Mouse (Mus musculus) stomach, embryonic 15.5 days (tissue): ENCODE measurements around the gene Ndufb7. TPM values are rescaled to one million over a fixed set of nuclear protein-coding genes. Genes with fewer than 3 reads are reported as not detected.
"Not testable (repeated sequence)": the region's sequence is repeated elsewhere in the genome, so short reads cannot be mapped to it uniquely, and the experiment has no call there.

Source experiments
- ATAC-seq: fragments of 200-750 bp; cut with Nextera tagmentation; 2 replicates; pipeline ENCODE4 v1.8.0; 2017; ENCODE audit warnings: low read depth, moderate number of reproducible peaks, moderate TSS enrichment; ENCODE audit not compliant: insufficient read depth, low FRiP score
- H3K27ac ChIP-seq: fragments of 300-500 bp; sonication (generic); 2 replicates; pipeline ENCODE4 v1.5.1; 2015; ENCODE audit warnings: mild to moderate bottlenecking, inconsistent platforms
- H3K27me3 ChIP-seq: fragments of 300-500 bp; sonication (generic); replicated peaks from 2 replicates; pipeline ENCODE4 v1.6.1; 2015; ENCODE audit warnings: inconsistent platforms
- H3K36me3 ChIP-seq: fragments of 300-500 bp; sonication (generic); 2 replicates; pipeline ENCODE4 v1.6.1; 2015; ENCODE audit warnings: inconsistent platforms
- H3K4me1 ChIP-seq: fragments of 300-500 bp; sonication (generic); 2 replicates; pipeline ENCODE4 v1.6.1; 2015; ENCODE audit warnings: inconsistent platforms
- H3K4me2 ChIP-seq: fragments of 300-500 bp; sonication (generic); 2 replicates; pipeline ENCODE4 v1.6.1; 2015; ENCODE audit warnings: mild to moderate bottlenecking, inconsistent platforms
- H3K4me3 ChIP-seq: fragments of 300-500 bp; sonication (generic); replicated peaks from 2 replicates; pipeline ENCODE4 v1.5.1; 2015; ENCODE audit warnings: inconsistent platforms
- H3K9ac ChIP-seq: fragments of 300-500 bp; sonication (generic); 2 replicates; pipeline ENCODE4 v1.6.1; 2015; ENCODE audit warnings: inconsistent platforms
- H3K9me3 ChIP-seq: fragments of 300-500 bp; sonication (generic); 2 replicates; pipeline ENCODE4 v1.6.1; 2016; ENCODE audit warnings: inconsistent platforms
- WGBS: fragments of 180-500 bp; shearing (Covaris S2); methylation state at CpG from one replicate; pipeline ENCODE4 v1.1.7; 2015; 5-methylcytosine and 5-hydroxymethylcytosine counted together
- polyA plus RNA-seq: library from polyadenylated mRNA; unstranded; fragments of >200 nt; fragmentation: Nextera tagmentation; extraction: Ambion mirVana; gene quantifications from 2 replicates; pipeline ENCODE4 v1.2.1, GENCODE M21; 2015

Ndufb7 gene
- polyA plus RNA-seq, 1 experiment from 2014 or later, result 333 TPM

DNA sequence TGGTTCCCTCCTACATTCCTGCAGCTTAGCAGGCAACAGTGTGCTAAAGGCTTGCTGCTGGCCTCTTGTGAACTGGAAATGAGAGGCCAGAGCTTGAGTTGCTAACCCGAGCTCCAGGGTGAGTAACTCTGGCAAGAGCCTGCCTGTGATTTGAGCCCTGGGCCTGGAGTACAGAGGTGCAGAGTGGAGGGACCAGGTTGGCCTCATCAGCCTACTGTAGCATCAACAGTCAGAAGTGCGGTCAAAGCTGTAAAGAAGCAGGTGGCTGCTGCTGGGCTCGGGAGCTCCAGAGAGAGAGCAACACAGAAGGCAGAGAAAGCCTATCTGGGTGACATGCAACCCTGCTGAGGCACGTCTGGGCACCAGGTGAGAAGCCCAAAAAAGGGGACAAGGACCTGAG lies 2.7 kb downstream of the Ndufb7 start:
- H3K9ac ChIP-seq, result no peak overlapping the region
- ATAC-seq, result no peak
- peaks cover 12% of the 10 kb centered on the region for H3K4me1 ChIP-seq
- no peaks in the 10 kb centered on the region for H3K27me3 ChIP-seq
- no peaks in the 10 kb centered on the region for H3K9me3 ChIP-seq
- no peak overlapping the region for H3K27ac ChIP-seq
- H3K4me3 ChIP-seq, result no peak overlapping the region
- peaks cover 31% of the 10 kb centered on the region for H3K36me3 ChIP-seq
- 75% methylated on average over 4 of the region's 4 CpGs for WGBS
- H3K4me2 ChIP-seq, result no peak overlapping the region

DNA sequence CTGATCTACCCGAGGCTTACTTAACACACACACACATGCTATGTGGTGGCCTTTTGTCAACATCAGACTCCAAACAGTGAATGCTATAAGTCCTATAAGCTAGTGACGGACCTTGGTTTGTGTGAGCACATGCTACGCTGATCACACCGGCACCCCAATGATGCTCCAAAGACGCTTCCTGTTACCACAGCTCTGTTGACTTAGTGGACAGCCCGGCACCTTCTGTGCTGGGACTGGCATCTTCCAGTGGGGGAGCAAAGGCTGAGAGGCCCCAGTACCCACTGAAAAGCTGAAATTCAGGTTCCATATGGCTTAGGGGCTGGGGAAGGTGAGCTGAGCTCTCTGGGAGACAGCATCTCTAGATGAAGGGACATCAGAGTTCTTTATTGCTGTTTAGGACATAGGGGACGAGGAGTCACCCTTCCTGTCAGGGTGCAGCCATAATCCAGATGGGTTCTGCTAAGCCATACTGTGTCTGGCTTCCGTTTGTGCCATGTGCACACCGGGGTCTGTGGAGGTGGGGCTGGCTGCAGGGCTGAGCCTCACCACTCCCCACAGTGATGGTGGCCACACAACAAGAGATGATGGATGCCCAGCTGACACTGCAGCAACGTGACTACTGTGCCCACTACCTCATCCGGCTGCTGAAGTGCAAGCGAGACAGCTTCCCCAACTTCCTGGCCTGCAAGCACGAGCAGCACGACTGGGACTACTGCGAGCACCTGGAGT lies 4.0 kb downstream of the Ndufb7 start:
- Histone ChIP-seq H3K27me3 (no peaks in the 10 kb centered on the region), H3K27ac (no peak overlapping the region), H3K9me3 (no peaks in the 10 kb centered on the region), H3K36me3 (peaks cover 31% of the 10 kb centered on the region), H3K4me3 (no peak overlapping the region), H3K4me1 (peaks cover 16% of the 10 kb centered on the region), H3K4me2 (no peak overlapping the region), H3K9ac (no peak overlapping the region)
- ATAC-seq, result no peak
- WGBS, result 80% methylated on average over 15 of the region's 15 CpGs

DNA sequence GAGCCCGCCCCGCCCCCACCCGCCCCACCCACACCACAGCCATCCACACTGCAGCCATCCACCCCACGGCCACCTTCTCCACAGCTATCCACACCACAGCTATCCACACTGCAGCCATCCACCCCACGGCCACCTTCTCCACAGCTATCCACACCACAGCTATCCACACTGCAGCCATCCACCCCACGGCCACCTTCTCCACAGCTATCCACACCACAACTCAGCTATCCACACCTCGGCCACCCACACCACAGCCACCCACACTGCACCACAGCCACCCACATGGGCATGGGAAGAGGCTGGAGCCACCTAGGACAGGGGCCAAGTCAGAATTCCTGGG lies 4.5 kb downstream of the Ndufb7 start:
- not testable (repeated sequence) for H3K27ac ChIP-seq

DNA sequence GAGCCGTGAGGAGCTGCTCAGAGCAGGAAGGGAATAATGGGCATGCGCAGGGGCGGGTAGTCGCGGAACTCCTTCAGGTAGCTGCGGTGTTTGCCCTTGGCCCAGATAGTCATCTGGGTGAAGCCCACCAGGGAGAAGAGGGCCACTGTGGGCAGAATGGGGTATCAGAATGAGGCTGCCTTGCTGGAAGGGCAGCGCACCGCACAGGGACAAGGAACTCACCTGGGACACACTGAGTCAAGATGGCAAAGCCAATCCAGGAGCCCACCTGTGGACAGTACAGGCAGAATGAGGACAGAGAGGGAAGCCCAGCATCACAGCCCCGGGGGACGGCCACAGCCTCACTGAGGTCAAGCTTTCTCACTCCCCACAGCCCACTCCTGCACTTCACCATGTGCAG lies 5.3 kb downstream of the Ndufb7 start:
- Histone ChIP-seq H3K9ac (no peak overlapping the region), H3K36me3 (peaks cover 31% of the 10 kb centered on the region), H3K4me2 (no peak overlapping the region), H3K4me3 (no peak overlapping the region), H3K27me3 (no peaks in the 10 kb centered on the region), H3K9me3 (no peaks in the 10 kb centered on the region), H3K4me1 (peaks cover 27% of the 10 kb centered on the region), H3K27ac (no peak overlapping the region)
- no peak for ATAC-seq
- 91% methylated on average over 10 of the region's 10 CpGs for WGBS

More for the DNA sequence above, 4.5 kb downstream of the Ndufb7 start:
- peaks cover 31% of the 10 kb centered on the region for H3K36me3 ChIP-seq
- not testable (repeated sequence) for H3K27me3 ChIP-seq, ATAC-seq, H3K9ac ChIP-seq, H3K4me2 ChIP-seq, H3K4me3 ChIP-seq, H3K9me3 ChIP-seq
- H3K4me1 ChIP-seq, result peaks cover 21% of the 10 kb centered on the region
- 88% methylated on average over 6 of the region's 7 CpGs for WGBS

DNA sequence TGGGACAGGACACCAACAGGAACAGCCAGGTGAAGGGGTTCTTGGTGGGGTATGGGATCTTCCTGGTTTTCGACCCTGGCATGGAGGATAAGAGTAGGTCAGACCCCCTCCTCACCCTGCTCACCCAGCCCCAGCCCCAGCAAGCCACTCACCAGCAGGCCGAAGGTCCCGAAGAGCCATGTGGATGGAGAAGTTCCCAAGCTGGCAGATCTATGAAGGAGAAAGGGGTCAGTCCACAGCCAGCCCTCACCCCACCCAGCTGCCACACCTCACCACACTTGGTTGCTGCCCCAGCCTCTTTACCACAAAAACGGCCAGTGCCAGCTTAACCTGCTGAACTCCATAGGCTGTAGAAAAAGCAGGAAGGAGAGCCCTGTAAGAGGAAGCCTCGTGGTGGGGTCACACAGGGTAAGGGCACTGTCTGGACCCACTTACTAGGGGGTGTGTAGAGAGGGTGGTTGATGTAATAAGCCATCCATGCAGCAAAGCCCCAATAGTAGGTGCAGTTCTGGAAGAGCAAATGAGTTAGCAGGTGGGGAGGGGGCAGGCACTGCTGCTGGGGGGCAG lies 5.9 kb downstream of the Ndufb7 start:
- WGBS, result 83% methylated on average over 5 of the region's 5 CpGs
- no peak overlapping the region for H3K4me3 ChIP-seq
- H3K9me3 ChIP-seq, result no peaks in the 10 kb centered on the region
- peaks cover 31% of the 10 kb centered on the region for H3K36me3 ChIP-seq
- H3K27ac ChIP-seq, result no peak overlapping the region
- no peak overlapping the region for H3K4me2 ChIP-seq
- no peak overlapping the region for H3K9ac ChIP-seq
- H3K27me3 ChIP-seq, result no peaks in the 10 kb centered on the region
- ATAC-seq, result no peak
- peaks cover 32% of the 10 kb centered on the region for H3K4me1 ChIP-seq

DNA sequence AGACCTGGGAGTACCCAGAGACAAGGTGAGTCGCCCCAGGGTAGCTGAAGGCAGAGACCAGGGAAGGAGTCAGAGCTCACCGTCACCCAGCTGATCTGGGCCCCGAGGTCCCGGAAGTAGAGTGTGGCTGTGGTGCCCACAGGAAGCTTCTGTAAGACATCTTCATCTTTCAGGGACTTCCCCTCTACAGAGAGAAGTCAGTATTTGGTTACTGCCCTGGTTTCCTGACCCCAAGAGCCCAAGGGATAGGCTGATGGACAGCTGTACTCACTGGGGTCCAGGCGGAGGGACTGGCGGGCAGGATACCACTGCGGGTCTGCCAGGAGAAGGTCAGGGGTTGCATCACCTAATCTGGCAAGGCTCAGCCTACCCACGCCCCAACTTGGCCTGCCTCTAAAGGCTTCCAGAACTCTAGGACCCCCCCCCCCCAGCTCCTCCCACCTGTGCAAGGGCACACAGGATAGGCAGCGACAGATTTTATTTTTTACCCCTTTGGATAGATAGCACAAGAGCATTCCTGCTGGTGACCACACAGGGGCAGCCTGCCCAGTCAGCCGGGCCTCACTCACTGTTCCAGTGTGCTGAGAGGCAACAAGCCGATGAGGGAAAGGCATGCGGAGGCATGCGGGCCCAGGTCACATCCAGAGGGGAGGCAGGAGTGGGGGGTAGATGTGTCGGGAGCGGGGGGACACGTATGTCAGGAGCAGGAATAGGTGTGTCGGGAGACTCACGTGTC lies 6.8 kb downstream of the Ndufb7 start:
- H3K9ac ChIP-seq, result no peak overlapping the region
- H3K36me3 ChIP-seq, result peaks cover 31% of the 10 kb centered on the region
- no peak overlapping the region for H3K4me2 ChIP-seq
- no peak overlapping the region for H3K4me3 ChIP-seq
- 77% methylated on average over 18 of the region's 18 CpGs for whole genome bisulfite sequencing
- no peak for ATAC-seq
- H3K9me3 ChIP-seq, result no peaks in the 10 kb centered on the region
- H3K4me1 ChIP-seq, result peaks cover 30% of the 10 kb centered on the region; the same call in 1 of the 2 replicates
- no peaks in the 10 kb centered on the region for H3K27me3 ChIP-seq
- H3K27ac ChIP-seq, result no peak overlapping the region

DNA sequence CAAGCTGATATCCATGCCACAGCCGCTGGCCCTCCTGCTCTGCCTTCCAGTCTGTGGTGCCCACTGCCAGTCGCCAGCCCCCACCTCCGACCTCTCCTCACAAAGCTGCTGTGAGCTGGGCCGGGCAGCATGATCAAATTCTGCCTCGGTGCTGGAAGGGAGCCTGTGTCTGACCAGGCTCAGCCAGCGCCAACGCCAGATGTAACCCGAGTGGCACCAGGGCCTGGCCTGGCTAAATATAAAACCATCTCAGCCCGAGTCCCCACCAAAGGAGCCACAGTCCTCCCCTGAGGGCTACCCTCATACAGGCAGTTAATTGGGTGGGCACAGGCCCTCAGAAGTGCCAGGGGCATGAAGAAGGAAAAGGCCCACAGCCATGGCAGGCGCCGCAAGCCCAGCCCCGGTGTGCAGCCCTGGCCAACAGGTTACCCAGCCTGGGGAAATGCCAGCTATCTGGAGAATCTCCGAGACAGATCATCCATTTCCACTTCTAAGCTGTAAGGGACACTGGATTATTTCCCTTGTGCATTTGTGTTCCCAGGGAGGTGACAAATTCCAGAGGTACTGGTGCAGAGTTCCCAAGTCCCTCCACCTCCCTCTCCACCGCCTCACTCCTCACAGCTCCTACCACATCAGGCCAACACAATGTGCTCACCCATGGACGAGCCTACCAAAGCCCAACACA lies 8.3 kb downstream of the Ndufb7 start:
- no peak overlapping the region for H3K27ac ChIP-seq
- peaks cover 31% of the 10 kb centered on the region for H3K36me3 ChIP-seq
- no peak overlapping the region for H3K4me2 ChIP-seq
- ATAC-seq, result no peak
- H3K4me3 ChIP-seq, result no peak overlapping the region
- 81% methylated on average over 15 of the region's 15 CpGs for WGBS
- no peak overlapping the region for H3K9ac ChIP-seq
- H3K27me3 ChIP-seq, result no peaks in the 10 kb centered on the region
- no peaks in the 10 kb centered on the region for H3K9me3 ChIP-seq
- H3K4me1 ChIP-seq, result peaks cover 38% of the 10 kb centered on the region

DNA sequence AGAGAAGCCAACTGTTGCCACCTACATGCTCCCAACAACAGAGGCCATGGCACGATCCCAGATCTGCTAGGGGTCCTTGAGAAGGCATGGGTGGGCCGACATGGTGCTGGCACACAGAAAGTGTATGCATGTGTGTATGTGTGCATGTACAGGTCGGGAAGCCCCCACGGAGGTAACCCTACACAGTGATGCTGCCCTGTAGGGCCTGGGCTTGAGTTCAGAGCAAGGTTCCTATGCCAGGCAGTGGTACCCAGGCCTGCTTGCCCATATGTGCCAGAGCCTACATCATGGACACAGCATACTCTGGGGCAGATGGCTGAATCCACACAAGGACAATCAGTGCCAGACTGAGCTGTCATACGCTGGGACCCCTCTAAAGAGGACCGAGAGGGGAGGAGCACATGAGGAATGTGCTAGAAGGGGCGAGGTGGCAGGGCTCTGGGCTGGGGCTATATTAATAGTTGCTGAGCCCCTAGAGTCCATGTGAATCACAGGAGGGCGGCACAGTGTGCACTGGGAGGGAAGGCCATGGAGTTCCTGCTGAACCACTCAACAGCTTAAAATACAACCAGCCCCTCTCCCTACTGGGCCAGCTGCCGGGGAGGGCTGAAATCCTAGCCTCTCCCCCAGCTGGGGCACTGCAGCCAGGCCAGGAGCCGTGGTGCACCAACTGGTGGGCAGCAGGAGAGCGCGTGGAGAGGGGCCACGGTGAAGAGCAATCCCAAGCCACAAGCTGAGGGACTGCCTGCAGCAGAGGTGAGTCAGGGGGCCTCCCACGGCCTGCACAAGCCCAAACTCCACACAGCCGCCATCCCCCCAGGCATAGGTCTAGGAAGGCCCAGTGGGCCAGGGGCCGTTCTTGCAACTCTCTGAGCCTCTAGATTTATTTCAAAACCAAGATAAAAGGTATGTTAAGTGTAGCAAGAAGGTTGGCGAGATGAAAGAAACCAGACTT lies 9.4 kb downstream of the Ndufb7 start:
- H3K36me3 ChIP-seq, result peaks cover 22% of the 10 kb centered on the region
- H3K4me2 ChIP-seq, result no peak overlapping the region; the same call in 1 of the 2 replicates
- no peak for ATAC-seq
- H3K27ac ChIP-seq, result 0 out of 2 replicates have a peak overlapping the region, but pooled peaks have one; percentile 14
- no peak overlapping the region for H3K4me3 ChIP-seq
- H3K9ac ChIP-seq, result no peak overlapping the region
- H3K27me3 ChIP-seq, result no peaks in the 10 kb centered on the region
- H3K9me3 ChIP-seq, result no peaks in the 10 kb centered on the region
- 68% methylated on average over 17 of the region's 17 CpGs for WGBS
- peaks cover 38% of the 10 kb centered on the region for H3K4me1 ChIP-seq

DNA sequence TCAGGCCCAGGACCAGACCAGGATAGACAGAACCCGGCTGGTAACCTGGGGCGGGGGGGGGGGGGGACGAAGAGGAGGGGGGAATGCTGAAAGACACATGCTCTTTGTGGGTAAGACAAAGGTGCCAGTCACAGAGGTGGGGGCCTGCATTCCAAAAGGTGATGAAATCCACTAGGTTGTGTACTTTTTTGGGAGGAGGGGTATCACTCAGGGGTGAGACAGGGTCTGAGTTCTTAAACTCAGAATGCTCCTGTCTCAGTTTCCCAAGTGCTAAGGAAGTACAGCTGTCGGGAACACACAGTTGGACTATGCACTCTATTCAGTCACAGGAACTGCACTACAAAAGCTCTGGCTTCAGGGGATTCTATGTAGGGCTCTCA lies 10.0 kb downstream of the Ndufb7 start:
- Histone ChIP-seq H3K4me2 (no peak overlapping the region), H3K4me1 (peaks cover 38% of the 10 kb centered on the region), H3K27ac (0 out of 2 replicates have a peak overlapping the region, but pooled peaks have one; percentile 16), H3K27me3 (no peaks in the 10 kb centered on the region), H3K4me3 (no peak overlapping the region), H3K9me3 (no peaks in the 10 kb centered on the region), H3K36me3 (peaks cover 19% of the 10 kb centered on the region), H3K9ac (no peak overlapping the region)
- 52% methylated on average over 3 of the region's 4 CpGs for WGBS
- no peak for ATAC-seq

DNA sequence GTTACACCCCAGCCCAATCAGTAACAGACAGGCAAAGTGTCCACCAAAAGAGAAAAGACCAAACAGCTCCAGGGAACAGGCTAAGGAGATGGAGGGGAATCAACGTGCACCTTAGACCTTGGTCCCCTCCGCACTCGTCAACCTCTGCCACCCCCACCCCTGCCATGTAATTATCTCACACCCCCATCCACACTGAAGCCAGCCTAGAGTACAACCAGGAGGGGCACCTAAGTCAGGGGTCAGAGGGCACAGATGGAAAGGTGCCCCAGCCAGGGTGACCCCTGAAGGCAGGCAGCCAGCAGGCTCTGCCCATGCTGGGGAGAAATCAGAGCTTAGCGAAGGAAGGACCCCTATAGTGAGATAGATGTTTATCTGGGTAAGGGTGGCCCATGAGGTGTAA lies 10.4 kb downstream of the Ndufb7 start:
- Histone ChIP-seq H3K4me2 (no peak overlapping the region), H3K4me3 (no peak overlapping the region), H3K9me3 (no peaks in the 10 kb centered on the region)

DNA sequence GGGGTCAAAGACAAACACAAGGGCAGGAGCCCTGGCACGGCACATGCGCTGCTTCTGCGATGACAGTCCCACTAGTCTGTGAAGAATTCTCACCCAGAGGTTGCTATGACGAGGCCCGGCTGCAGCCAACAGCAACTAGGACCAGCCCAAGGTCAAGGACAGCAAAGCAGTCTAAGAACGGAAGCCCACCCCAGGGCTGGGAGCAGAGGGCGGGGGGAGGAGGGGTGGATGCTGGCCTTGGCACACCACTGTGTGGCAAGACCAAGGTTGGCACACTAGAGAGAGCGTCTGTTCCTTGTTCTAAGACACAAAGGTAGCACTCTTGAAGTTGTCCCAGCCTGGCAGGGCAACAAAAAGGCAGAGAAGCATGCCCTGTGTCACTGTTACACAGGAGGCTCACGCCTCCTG lies 10.9 kb downstream of the Ndufb7 start:
- Histone ChIP-seq H3K27me3 (no peaks in the 10 kb centered on the region), H3K9ac (no peak overlapping the region), H3K9me3 (no peaks in the 10 kb centered on the region), H3K4me2 (no peak overlapping the region), H3K4me3 (no peak overlapping the region), H3K4me1 (peaks cover 42% of the 10 kb centered on the region), H3K27ac (peak overlapping the region; percentile 21; the same call in 1 of the 2 replicates), H3K36me3 (peaks cover 10% of the 10 kb centered on the region)
- no peak for ATAC-seq
- WGBS, result 57% methylated on average over 9 of the region's 9 CpGs

More for the DNA sequence above, 10.4 kb downstream of the Ndufb7 start:
- H3K4me1 ChIP-seq, result peaks cover 38% of the 10 kb centered on the region
- H3K36me3 ChIP-seq, result peaks cover 15% of the 10 kb centered on the region
- H3K9ac ChIP-seq, result no peak overlapping the region
- peak overlapping the region; percentile 16; the same call in 1 of the 2 replicates for H3K27ac ChIP-seq
- H3K27me3 ChIP-seq, result no peaks in the 10 kb centered on the region
- 66% methylated on average over 4 of the region's 4 CpGs for WGBS
- ATAC-seq, result no peak
